Mouse (Mus musculus) CD4-positive naive resting alpha-beta T cell, adult 76 days (primary cell): ENCODE data around the gene Pvrig. TPM values are rescaled to one million over a fixed set of nuclear protein-coding genes. Genes with fewer than 3 reads are reported as not detected.

Experiments
- total RNA-seq: library from RNA; stranded (reverse); gene quantifications from one replicate; pipeline ENCODE4 v1.2.4, GENCODE M21; 2023

Gene Pvrig
- not detected for total RNA-seq

DNA sequence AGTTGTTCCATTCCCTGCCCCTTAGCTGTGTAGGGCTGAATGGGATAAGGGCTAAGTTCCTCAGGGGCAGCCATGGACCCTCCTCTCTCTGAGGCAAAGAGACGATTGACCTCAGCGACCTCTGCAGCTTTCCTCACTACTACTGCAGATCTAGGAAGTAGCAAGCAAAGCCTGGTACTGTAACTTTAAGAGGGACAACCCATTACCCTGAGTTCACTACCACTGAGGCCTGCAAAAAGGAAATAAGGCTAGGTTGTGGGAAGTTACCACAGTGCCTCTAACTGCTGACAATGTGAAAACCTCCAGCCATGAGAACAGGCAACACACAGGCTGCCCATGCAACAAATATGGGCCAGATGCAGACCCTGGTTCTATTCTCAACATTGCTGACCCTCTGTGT is at the start of gene Pvrig:
Gene Pvrig (plus strand): TSS at position 301 of the 400 bp plus-strand sequence.

Other genes with a start within 250 kb of the Pvrig start
- 14.7 TPM for gene Zscan21, start 225.1 kb upstream of the Pvrig start, total RNA-seq
- gene Zfp113, start 186.2 kb upstream of the Pvrig start, total RNA-seq: 8.2 TPM
- gene Cops6, start 180.9 kb upstream of the Pvrig start, total RNA-seq: 54.9 TPM
- gene Ap4m1, start 170.0 kb upstream of the Pvrig start, total RNA-seq: 23.3 TPM
- 83.6 TPM for gene Mcm7, start 169.5 kb upstream of the Pvrig start, total RNA-seq
- 21.1 TPM for gene Taf6, start 154.5 kb upstream of the Pvrig start, total RNA-seq
- gene Cnpy4, start 154.5 kb upstream of the Pvrig start, total RNA-seq: 17.2 TPM
- 1.0 TPM for gene Mblac1, start 147.6 kb upstream of the Pvrig start, total RNA-seq
- gene Nxpe5, start 116.1 kb upstream of the Pvrig start, total RNA-seq: 0.38 TPM
- 20.9 TPM for gene Lamtor4, start 86.5 kb upstream of the Pvrig start, total RNA-seq
- gene BC037034, start 77.9 kb upstream of the Pvrig start, total RNA-seq: 38.4 TPM
- not detected for gene Gal3st4, start 69.1 kb upstream of the Pvrig start, total RNA-seq
- not detected for gene Gm43720, start 62.0 kb upstream of the Pvrig start, total RNA-seq
- 1.8 TPM for gene Gpc2, start 62.0 kb upstream of the Pvrig start, total RNA-seq
- gene Stag3, start 61.7 kb upstream of the Pvrig start, total RNA-seq: not detected
- 17.1 TPM for gene Zfp157, start 99.5 kb downstream of the Pvrig start, total RNA-seq
- not detected for gene 1700123K08Rik, start 222.8 kb downstream of the Pvrig start, total RNA-seq